Mouse (Mus musculus) olfactory bulb, adult 2 months (tissue): ENCODE measurements at regions not wholly inside any gene's neighbourhood (a gene's known extent, or its start where the extent isn't known, plus 50 kb on each side); places are given as distances from the start of the nearest gene placed in this dataset.

Source experiments
- CTCF ChIP-seq: fragments of 200-500 bp; IDR thresholded peaks from 2 replicates; pipeline ENCODE4 v1.5.1; 2012; ENCODE audit warnings: low read depth, mild to moderate bottlenecking, low read length, moderate library complexity; ENCODE audit not compliant: insufficient read depth
- POLR2A ChIP-seq: fragments of 200-500 bp; IDR thresholded peaks from 2 replicates; pipeline ENCODE4 v1.6.1; 2012; ENCODE audit warnings: mild to moderate bottlenecking, low read depth, low read length, moderate library complexity; ENCODE audit not compliant: insufficient read depth

DNA sequence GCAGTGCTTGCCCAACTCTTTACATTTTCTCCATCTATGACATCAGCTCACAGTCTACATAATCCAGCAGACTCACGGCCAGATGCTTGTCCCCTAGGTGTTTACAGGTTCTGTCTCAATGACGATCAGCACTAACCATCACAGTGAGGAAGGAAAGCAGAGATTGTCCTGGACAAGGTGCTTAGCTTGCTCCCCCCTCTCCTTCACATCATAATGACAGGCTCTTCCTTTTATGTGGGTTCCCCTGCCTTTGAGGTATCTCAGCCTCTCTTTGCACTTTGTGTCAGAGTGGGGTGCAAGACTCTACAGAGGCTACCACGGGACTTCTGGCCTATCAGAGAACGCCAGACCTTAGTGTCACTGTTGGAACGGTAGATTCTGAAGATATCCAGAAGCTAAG lies 258.1 kb downstream of the Enc1 start:
- no peak for TF ChIP-seq CTCF
- no peak for TF ChIP-seq POLR2A
